Mouse (Mus musculus) cerebellum, postnatal 25 days (tissue): Measurements from ENCODE around the gene B3galt4.

Source experiments
- DNase-seq, 2 experiments: peaks; one replicate each; pipeline ENCODE4 v3.0.0; 2021; ENCODE audit warnings: mixed read lengths in 2 of 2

Gene B3galt4

DNA sequence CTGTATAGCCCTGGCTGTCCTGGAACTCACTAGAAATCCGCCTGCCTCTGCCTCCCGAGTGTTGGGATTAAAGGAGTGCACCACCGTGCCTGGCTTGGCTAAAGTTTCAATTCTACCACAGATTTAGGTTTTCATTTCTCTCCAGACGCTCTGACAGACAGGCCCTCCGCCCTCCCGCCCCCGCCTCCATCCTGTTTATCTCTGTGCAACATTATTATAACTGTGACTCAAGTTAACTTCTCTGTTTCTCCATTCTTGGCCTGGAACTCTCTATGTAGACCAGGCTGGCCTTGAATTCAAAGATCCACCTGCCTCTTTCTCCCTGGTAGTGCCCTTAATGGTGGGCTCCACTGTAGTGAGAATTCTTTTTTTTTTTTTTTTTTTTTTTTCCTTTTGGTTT is 48.8 kb downstream of the B3galt4 start:
- DNase-seq = no peak

DNA sequence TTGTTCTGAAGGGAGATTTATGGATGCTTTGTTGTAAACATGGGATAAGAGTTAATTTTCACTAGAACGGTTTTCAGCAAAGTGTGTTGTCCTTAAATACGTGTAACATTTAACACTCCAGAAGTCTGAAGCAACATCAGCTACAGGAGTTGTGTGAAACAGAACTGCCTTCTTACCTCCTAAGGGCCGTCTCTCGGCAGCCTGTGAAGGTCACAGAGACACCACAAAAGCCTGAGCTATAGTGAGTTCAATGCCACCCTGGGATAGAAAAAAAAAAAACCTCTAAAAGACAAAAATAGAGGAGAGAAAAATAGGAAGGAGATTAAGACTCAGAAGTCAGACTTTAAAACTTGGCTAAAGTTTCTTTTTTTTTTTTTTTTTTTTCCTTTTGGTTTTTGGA is 49.2 kb downstream of the B3galt4 start:
- DNase-seq = no peak

DNA sequence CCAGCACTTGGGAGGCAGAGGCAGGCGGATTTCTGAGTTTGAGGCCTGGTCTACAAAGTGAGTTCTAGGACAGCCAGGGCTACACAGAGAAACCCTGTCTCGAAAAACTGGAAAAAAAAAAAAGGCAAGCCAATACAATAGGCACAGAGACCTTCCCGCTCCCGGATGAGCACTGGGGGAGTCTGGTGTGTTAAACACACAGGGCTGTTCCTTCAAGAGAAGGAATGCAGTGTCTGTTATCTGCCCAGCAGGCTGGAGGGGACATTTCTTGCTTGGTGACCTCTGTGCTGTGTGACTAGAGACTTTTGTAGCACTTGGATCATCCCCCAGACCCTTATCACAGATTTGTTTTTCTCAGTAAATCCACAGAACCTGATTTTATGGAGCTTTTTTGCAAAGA is 49.6 kb downstream of the B3galt4 start:
- DNase-seq = no peak

DNA sequence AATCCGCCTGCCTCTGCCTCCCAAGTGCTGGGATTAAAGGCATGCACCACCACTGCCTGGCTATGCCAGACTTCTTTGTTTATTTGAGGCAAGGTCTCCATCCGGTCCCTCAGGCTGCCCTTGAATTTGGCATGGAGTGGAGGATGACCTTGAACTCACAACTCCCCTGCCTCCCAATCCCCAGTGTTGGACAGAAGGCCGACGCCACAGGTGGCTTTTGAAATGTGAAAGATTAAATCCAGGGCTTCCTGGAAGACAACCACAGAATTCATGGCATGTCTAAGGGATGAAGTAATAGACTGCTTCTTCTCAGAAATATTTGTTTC is 50.3 kb downstream of the B3galt4 start:
- DNase-seq = no peak

DNA sequence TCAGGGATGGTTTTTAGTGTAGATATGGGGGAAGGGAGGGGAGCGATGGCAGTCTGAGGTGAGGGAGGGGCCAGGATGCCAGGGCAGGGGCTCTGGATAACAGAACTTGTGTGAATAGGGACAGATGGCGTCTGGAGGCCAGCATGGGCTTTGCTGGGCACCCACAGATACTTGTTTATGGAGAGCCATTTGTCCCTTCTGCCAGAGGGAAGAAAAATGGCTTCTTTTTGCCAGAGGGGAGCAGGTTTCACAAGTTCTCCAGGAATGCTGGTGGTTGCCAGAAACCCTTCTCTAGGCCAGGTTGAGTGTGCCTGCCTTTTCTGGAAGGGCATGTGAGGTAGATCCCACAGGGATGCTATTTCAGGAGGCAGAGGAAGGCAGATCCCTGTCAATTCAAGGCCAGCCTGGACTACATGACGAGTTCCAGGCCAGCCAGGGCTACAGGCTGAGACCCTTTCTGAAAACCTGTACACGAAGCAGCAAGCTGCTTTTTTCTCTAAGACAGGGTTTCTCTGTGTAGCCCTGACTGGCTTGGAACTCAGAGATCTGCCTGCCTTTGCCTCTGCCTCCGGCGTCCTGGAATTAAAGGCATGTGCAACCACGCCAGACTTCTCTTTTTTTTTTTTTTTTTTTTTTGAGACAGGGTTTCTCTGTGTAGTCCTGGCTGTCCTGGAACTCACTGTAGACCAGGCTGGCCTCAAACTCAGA is 50.9 kb downstream of the B3galt4 start:
- no peak for DNase-seq
